Mouse (Mus musculus) right cerebral cortex, adult 2 months (tissue): ENCODE measurements at regions not wholly inside any gene's neighbourhood (a gene's known extent, or its start where the extent isn't known, plus 50 kb on each side); places are given as distances from the start of the nearest gene placed in this dataset.

Experiments used
- DNase-seq, 2 experiments: peaks; one replicate each; pipeline ENCODE4 v3.0.0; 2021 to 2022; ENCODE audit warnings: low spot score in 2 of 2

GRCm38 (mm10) chr16:26302045-26302444 is 69.6 kb downstream of the Cldn1 start:
- DNase-seq = no peak

DNA sequence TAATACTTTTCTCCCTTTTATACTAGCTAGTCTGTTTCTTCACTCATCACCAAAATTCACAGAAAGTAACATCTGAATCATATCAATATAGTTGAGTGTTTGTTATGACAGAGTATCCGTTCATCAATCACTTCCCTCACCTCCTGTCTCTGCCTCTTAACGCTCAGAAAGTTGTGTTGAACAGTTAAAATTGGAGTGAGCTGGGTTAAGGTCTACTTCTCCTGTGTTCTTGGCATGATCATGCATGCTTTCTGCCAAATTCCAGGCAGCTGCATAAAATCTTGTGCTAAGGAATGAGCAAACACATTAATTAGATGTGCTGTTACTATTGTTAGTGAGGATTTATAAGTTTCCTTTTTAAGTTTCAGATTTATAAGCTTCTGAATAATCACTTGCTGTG is 79.9 kb downstream of the Cldn1 start:
- no peak for DNase-seq

GRCm38 (mm10) chr16:26285627-26286026 is 86.0 kb downstream of the Cldn1 start:
- no peak for DNase-seq

DNA sequence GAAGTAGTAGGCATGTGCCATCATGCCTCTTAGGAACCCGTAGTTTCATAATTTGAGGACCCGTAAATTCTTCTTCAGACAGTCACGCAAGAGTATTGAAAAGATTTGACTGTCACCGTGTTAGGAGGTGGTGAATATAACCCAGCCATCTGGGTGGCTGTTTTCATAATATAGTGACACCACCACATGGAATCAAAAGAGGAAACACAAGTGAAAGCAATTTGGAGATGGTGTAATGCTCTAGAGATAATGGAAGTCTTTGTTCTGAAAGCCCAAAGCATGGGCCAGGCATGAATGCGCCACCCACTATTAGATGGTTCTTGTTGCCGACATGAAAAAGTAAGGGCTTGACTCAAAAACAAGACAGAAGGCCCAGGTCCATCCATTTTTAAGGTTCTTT is 86.9 kb downstream of the Cldn1 start:
- no peak for DNase-seq

DNA sequence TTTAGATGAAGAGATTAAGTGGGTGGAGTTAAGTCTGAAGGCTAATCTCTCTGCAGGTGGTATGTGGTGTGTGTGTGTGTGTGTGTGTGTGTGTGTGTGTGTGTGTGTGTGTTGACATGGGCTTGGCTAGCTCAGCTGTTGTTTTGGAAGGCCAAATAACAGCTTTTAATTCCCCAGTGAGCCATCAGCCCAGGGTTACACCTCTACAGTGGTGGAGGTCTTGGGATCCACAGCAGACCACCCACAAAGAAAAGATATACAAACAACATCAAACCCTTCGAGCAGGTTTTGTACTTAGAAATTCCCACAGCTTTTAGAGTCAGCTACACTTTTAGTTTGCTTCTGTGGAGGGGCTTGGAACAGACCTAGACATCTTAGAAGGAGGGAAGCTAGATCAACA is 89.2 kb downstream of the Cldn1 start:
- DNase-seq = no peak

GRCm38 (mm10) chr16:26281496-26281895 is 90.1 kb downstream of the Cldn1 start:
- no peak for DNase-seq

DNA sequence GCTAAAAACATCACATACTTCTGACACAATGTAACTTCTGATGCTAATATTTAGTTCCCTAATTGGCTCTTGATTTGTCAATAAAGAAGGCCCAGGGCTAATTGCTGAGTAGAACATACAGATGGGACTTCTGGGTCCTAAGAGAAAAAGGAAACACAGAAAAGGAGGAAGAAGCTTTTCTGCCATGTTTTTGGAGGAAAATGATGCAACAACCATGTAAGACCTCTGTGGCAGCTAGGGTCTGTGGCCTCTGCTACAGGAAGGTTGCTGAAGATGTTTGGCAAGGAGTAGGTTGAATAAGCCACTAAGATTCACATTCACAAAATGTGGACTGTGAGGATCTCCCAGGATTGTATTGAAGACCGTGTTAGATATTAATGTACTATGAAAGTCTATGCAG is 94.9 kb downstream of the Cldn1 start:
- no peak for DNase-seq

GRCm38 (mm10) chr16:26252824-26253223 is 118.8 kb downstream of the Cldn1 start:
- no peak for DNase-seq

- DNase-seq = no peak
Measured at GRCm38 (mm10) chr16:26251698-26252097, 119.9 kb downstream of the Cldn1 start.

GRCm38 (mm10) chr16:26251027-26251426 is 120.6 kb downstream of the Cldn1 start:
- DNase-seq = no peak

- no peak for DNase-seq
Measured at GRCm38 (mm10) chr16:26248939-26249338, 122.7 kb downstream of the Cldn1 start.

DNA sequence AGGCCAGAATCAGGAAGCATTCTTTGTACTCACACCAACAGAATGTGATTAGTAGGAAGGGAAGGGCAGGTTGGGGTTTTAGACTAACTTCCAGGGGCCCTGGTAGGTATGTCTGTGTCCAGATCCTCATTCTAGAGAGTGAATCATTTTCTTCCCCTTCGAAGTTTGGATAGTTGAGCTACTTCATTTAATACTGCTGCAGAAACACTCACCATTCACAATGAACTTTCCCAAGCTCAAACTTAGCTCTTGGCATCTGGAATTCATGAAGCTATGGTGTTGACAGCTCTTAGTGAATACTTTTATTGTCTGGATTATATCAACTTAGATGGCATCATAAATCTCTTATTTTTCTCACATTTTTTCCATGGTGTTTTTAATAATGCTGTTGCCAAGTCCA is 123.7 kb downstream of the Cldn1 start:
- DNase-seq = no peak

DNA sequence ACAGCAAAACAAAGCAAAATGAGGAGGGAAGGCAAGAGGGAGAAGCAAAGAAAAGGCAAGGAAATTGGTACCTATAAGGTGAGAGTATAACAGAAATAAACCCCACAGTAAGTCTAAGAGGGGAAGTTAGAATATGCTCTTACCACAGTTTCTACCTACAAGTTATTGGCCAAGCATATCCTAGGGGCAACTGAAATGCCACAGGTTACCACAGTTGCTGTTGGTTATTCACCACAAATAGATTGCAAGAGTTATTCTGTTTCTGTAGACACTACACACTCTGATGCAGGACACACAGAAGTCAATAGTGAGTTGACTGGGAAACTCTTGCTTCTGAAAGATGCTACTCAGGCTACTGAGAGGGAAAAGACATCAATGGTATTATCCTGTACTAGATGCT is 129.7 kb upstream of the P3h2 start:
- no peak for DNase-seq

- DNase-seq = peak; percentile 94
Measured at GRCm38 (mm10) chr16:26234113-26234512, 128.5 kb upstream of the P3h2 start.

DNA sequence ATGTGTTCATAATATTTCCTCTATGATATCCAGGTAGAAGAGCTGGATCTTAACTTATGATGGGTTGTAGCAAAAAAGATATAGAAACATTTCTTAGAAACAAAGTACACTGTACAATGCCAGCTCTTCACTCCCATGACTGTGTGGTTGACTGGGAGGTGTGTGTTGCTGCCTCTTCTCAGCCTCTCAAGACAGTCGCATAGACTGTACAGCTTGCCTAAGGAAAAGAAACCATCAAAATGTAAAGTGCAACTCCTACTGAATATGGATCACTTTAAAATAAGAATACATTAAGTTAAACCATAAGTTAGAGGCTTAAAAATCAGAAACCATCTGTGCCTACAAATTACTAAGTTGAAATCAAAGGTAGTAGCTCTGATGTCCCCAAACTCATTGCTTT is 125.5 kb upstream of the P3h2 start:
- DNase-seq = no peak

DNA sequence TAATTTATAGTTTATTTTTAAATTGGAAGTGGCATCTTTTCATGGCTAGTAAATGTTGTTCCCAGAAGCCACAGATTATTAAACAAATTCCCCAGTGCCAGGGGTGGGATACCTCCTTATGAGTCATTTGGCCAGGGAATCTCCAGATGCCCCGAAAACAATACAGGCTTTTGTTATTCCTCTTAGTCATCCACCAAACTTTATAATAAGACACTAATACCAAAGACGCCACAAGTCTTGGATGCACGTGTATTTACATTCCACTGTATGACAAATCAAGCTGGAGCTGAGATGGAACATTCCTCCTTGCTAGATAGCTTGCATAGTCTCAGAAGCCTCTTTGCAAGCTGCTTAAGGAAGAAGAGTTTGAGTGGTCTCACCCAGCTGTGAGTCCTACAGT is 105.8 kb upstream of the P3h2 start:
- DNase-seq = no peak

DNA sequence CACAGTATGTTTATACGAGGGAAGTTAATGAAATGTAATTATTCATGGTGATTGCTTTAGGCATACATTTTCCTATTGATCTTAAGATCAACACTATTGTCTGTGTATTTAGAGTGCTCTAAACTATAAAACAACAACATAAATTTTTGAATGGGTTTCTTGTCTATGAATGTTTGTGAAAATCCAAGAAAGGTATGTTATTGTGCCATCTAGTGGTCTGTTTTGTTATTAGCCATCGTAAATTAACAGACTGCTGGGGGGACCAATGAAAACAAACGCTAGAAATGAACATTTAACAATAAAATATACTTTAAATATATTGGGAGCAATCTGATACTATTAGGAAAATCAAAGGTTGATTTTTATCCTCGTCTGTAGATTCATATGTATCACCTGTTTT is 93.5 kb upstream of the P3h2 start:
- no peak for DNase-seq

DNA sequence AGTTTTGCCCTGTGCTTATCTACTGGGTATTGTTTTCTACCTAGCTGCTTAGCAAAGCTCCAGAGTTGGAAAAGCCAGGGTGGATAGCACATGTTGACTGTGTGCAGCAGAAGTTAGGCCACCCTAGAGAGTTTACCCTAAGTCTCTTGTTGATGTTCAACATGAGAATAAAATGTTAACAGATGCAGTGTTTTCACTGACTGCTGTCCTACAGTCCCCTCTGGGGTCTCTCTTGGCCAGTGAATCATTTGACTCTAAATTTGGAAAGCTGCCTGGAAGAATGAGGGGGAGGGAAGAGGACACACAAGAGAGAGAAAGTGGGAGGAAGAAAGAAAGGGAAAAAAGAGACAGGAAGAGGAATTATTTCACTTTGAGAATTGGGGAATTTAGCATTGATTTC is 90.8 kb upstream of the P3h2 start:
- DNase-seq = no peak

DNA sequence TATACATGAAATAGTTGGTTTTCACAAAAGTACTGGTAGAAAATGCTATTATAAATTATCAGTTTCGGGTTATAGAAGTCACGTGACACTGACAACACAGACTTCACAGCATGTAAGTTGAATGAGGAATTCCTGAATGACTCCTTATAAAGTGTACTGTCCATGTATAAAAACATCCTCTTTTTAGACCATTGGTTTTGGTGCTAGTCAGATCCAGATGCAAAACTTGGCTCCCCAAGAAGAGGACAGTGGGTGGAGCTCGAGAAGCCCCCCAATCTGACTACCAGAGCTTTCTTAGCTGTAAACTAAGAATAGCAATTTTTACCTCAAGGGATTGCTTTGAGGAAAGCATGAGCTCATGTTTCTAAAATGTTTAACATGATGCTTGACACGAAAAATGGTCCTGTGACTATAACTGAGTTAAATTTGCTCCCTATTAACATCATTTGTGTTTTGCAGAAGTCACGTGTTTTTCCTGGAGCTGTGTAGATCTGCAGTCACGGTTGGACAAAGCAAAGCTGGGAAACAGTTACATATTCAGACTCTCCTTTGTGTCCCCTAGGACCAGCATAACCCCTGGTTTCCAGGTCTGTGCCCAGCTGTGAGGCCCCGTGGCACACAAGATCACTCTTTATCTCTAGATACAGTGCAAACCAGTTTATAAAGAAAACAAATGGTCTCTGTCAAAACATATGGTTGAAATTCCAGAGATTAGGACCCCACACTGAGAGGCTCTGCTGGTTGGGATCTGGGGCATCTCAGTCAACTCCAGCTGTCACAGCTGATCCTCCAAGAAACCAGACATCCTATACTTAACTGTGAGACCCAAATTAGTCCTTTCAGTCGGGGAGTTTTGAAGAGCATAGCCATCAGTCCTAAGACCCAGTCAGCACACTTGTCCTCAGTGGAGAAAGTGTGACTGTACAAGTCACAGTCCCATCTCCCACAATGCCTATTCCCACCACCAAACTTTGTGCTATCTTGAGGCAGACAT is 80.0 kb upstream of the P3h2 start:
- DNase-seq = no peak

DNA sequence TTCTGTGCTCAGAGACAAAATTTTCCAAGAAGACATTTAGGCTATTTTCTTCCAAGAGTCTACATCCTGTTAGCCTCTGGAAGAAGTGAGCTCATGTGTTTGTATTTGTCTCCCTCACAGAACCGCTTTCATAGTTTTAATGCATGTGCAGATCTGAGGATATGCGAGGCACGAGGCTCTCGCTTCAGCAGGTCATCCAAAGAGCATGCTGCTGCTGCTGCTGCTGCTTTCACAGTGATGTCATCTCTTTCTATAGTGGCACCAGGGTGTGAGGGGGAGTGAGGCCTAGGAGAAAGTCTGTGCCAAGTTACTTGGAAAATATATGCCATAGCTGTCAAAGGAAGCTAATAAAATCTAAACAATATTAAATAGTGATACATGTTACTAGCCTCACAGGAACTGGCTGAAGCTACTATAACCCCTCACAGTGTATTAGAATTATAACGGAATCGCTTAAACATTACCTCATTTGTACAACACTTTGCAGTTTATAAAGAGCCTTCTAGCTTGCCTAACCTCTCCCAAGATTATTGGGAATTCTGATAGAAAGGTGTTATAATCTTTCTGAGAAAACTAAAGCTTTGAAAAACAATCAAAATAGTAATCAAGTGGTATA is 79.2 kb upstream of the P3h2 start:
- DNase-seq = no peak

GRCm38 (mm10) chr16:26183530-26183929 is 77.9 kb upstream of the P3h2 start:
- DNase-seq = no peak

DNA sequence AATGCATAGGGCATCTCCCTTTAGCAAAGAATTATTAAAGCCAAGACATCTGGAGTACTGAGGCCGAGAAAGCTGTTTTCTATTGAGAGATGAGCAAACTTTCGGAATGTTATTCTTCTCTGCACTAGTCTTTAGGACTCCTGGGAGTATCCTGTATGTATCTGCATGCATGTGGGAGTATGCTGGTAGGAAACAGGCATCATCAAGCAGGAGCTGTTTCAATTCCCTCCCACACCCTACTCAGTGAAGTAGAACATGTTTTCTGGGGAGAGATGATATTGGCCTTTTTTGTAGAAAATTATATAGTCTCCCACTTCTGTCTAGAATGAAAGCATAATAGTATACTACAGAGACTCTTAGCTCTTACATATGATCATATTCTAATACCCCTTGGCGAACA is 76.1 kb upstream of the P3h2 start:
- DNase-seq = peak in 1 of 2 experiments; percentile 10

DNA sequence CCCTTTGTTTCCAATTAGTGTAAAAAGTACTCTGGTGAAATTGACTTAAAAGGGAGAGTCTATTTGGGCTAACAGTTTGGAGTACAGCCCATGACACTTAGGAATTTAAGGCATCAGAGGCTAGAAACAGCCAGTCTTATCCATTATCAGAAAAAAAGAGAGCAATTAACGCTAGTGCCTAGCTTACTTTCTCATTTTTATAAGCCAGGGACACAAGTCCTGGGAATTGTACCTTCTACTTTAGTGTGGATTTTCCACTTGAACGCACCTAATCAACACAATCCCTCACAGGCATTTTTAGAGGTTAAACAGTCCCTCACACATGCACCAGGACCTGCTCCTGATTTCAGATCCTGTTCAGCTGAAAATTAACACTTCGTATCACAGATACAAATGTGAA is 65.9 kb upstream of the P3h2 start:
- no peak for DNase-seq
